Mouse (Mus musculus) hindbrain, embryonic 11.5 days (tissue): ENCODE data around the gene Slc25a29. TPM values are rescaled to one million over a fixed set of nuclear protein-coding genes. Genes with fewer than 3 reads are reported as not detected.

Source experiments
- ATAC-seq: fragments of 200-750 bp; cut with Nextera tagmentation; 2 replicates; pipeline ENCODE4 v1.8.0; 2017; ENCODE audit warnings: mild to moderate bottlenecking, moderate TSS enrichment, moderate library complexity; ENCODE audit not compliant: low FRiP score
- DNase-seq: peaks from one replicate; pipeline ENCODE4 v3.0.0-alpha.2; 2015; ENCODE audit warnings: low spot score
- H3K27ac ChIP-seq: fragments of 300-500 bp; sonication (generic); 2 replicates; pipeline ENCODE4 v1.5.1; 2014; ENCODE audit warnings: mild to moderate bottlenecking, low read depth, low read length
- H3K27me3 ChIP-seq: fragments of 300-500 bp; sonication (generic); 2 replicates; pipeline ENCODE4 v1.6.1; 2014; ENCODE audit warnings: mild to moderate bottlenecking, low read length, moderate library complexity, mixed read lengths; ENCODE audit not compliant: control insufficient read depth, insufficient read depth
- H3K36me3 ChIP-seq: fragments of 300-500 bp; sonication (generic); 2 replicates; pipeline ENCODE4 v1.6.1; 2014; ENCODE audit warnings: mild to moderate bottlenecking, low read length, moderate library complexity, mixed read lengths; ENCODE audit not compliant: control insufficient read depth, insufficient read depth
- H3K4me1 ChIP-seq: fragments of 300-500 bp; sonication (generic); replicated peaks from 2 replicates; pipeline ENCODE4 v1.6.1; 2014; ENCODE audit warnings: low read length, mixed read lengths; ENCODE audit not compliant: control insufficient read depth, insufficient read depth
- H3K4me2 ChIP-seq: fragments of 300-500 bp; sonication (generic); replicated peaks from 2 replicates; pipeline ENCODE4 v1.6.1; 2014; ENCODE audit warnings: mild to moderate bottlenecking, low read depth, low read length
- H3K4me3 ChIP-seq: fragments of 300-500 bp; sonication (generic); 2 replicates; pipeline ENCODE4 v1.5.1; 2014; ENCODE audit warnings: low read depth, low read length
- H3K9ac ChIP-seq: fragments of 300-500 bp; sonication (generic); 2 replicates; pipeline ENCODE4 v1.6.1; 2014; ENCODE audit warnings: low read depth, low read length
- H3K9me3 ChIP-seq: fragments of 300-500 bp; sonication (generic); 2 replicates; pipeline ENCODE4 v1.6.1; 2016; ENCODE audit warnings: low read length; ENCODE audit not compliant: control insufficient read depth
- WGBS: fragments of 180-500 bp; shearing (Covaris S2); extraction: QIAGEN DNeasy Blood & Tissue Kit; methylation state at CpG from one replicate; pipeline ENCODE4 v1.1.7; 2014; 5-methylcytosine and 5-hydroxymethylcytosine counted together
- polyA plus RNA-seq: library from polyadenylated mRNA; unstranded; fragments of >200 nt; fragmentation: Nextera tagmentation; extraction: Ambion mirVana; gene quantifications from 2 replicates; pipeline ENCODE4 v1.2.1, GENCODE M21; 2014

The Slc25a29 gene
- polyA plus RNA-seq, 1 experiment from 2014 or later, result 12.0 TPM

GRCm38 (mm10) chr12:108820461-108820860, 15.2 kb downstream of the Slc25a29 start:
- Histone ChIP-seq H3K4me3 (no peak overlapping the region), H3K36me3 (0 out of 2 replicates have a peak, but pooled peaks cover 2% of the 10 kb centered on the region), H3K4me1 (no peaks in the 10 kb centered on the region; the same call in 1 of the 2 replicates), H3K4me2 (no peak overlapping the region), H3K27me3 (no peaks in the 10 kb centered on the region), H3K9me3 (no peaks in the 10 kb centered on the region), H3K27ac (no peak overlapping the region), H3K9ac (no peak overlapping the region)
- ATAC-seq, result no peak
- no peak for DNase-seq
- WGBS, result 88% methylated on average over 4 of the region's 4 CpGs

DNA sequence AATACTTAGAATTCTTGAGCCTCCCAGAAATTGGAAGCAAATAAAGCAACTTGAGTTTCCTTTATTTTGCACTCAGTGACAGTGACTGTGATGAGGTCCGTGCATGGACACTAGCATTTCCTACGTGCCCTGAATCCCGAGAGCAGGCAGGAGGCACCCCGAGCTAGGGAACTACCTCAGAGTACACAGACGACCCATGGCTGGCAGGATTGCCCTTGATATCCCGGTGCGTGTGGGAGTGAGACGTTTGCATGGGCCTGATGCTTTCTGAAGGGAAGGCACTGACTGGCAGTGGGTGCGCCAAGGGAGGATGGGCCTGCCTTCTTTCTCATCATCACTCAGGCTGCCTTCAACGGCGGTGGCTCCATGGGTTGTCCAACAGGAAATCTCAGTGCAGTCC, 19.1 kb downstream of the Slc25a29 start:
- peaks cover 4% of the 10 kb centered on the region; the same call in 1 of the 2 replicates for H3K36me3 ChIP-seq
- H3K9ac ChIP-seq, result no peak overlapping the region
- no peak overlapping the region for H3K4me3 ChIP-seq
- WGBS, result 90% methylated on average over 11 of the region's 11 CpGs
- no peaks in the 10 kb centered on the region for H3K9me3 ChIP-seq
- no peak overlapping the region for H3K27ac ChIP-seq
- no peaks in the 10 kb centered on the region; the same call in 1 of the 2 replicates for H3K4me1 ChIP-seq
- no peak for DNase-seq
- ATAC-seq, result no peak
- no peaks in the 10 kb centered on the region for H3K27me3 ChIP-seq
- no peak overlapping the region for H3K4me2 ChIP-seq

DNA sequence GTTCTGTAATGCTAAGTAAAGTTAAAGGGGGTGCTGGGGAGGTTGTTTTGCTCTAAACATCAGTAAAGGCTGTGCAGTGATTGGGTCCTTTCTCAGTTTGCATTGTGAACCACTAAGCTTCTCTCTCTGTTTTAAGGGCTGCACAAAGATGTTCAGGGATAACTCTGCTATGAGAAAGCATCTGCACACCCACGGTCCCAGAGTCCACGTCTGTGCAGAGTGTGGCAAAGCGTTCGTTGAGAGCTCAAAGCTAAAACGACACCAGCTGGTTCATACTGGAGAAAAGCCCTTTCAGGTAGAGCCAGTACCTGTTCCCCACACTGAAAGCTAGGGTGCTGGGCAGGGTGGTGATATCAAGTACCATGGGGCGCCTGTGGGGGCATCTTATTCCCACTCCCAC, 21.2 kb downstream of the Slc25a29 start:
- Histone ChIP-seq H3K9me3 (no peaks in the 10 kb centered on the region), H3K4me1 (no peaks in the 10 kb centered on the region; the same call in 1 of the 2 replicates), H3K27ac (no peak overlapping the region), H3K36me3 (peaks cover 6% of the 10 kb centered on the region; the same call in 1 of the 2 replicates), H3K4me2 (no peak overlapping the region), H3K27me3 (no peaks in the 10 kb centered on the region), H3K9ac (no peak overlapping the region), H3K4me3 (no peak overlapping the region)
- no peak for DNase-seq
- no peak for ATAC-seq
- WGBS, result 92% methylated on average over 6 of the region's 6 CpGs

- no peak for DNase-seq
- H3K4me1 ChIP-seq, result no peaks in the 10 kb centered on the region
- no peak overlapping the region for H3K27ac ChIP-seq
- 90% methylated on average over 6 of the region's 6 CpGs for WGBS
- no peaks in the 10 kb centered on the region for H3K27me3 ChIP-seq
- no peak for ATAC-seq
- H3K36me3 ChIP-seq, result peaks cover 5% of the 10 kb centered on the region; the same call in 1 of the 2 replicates
- H3K4me2 ChIP-seq, result no peak overlapping the region
- H3K4me3 ChIP-seq, result no peak overlapping the region
- H3K9ac ChIP-seq, result no peak overlapping the region
- H3K9me3 ChIP-seq, result no peaks in the 10 kb centered on the region
Observed at GRCm38 (mm10) chr12:108812463-108812862, 23.2 kb downstream of the Slc25a29 start.

DNA sequence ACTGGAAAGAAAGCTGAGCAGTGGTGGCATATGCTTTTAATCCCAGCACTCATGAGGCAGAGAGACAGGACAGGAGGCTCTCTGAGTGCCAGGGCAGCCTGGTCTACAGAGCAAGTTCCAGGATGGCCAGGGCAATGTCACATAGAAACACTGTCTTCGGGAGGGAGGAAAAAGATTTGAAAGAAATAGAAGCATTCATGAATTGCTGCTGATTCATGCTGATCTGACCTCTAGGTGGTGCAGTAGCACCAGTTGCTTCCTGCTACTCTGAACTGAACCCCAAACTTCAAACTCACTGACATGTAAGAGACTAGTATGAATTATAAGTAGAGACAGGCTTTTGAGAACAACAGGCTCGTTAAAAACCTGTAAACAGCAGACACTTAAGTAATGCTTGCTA, 24.6 kb downstream of the Slc25a29 start:
- Histone ChIP-seq H3K27ac (no peak overlapping the region), H3K27me3 (no peaks in the 10 kb centered on the region), H3K9me3 (no peaks in the 10 kb centered on the region), H3K36me3 (peaks cover 8% of the 10 kb centered on the region; the same call in 1 of the 2 replicates), H3K4me3 (no peak overlapping the region), H3K4me1 (no peaks in the 10 kb centered on the region), H3K4me2 (no peak overlapping the region), H3K9ac (no peak overlapping the region)
- ATAC-seq (no peak), DNase-seq (no peak)
- WGBS, result 74% methylated on average over 2 of the region's 2 CpGs

DNA sequence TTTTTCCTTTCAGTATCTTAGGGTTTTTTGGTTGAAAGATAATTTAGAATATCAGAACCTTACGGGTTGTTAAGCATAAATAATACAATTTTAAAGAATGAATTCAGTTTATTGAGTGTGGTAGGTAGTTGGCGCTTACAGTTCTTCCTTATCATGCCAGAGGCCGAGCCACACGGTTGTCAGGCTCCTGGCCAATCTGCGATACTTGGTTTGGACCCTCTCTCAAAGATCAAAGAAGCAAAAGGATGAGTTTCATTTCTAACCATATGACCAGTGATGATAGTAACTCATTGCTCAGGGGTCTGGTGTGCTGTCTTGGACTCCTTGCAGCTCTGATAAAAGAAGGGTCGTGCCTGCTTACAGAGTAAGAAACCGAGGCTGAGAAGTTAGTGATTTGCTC, 25.4 kb downstream of the Slc25a29 start:
- H3K27me3 ChIP-seq, result no peaks in the 10 kb centered on the region
- peaks cover 8% of the 10 kb centered on the region; the same call in 1 of the 2 replicates for H3K36me3 ChIP-seq
- no peak overlapping the region for H3K4me3 ChIP-seq
- H3K27ac ChIP-seq, result no peak overlapping the region
- H3K9me3 ChIP-seq, result no peaks in the 10 kb centered on the region
- DNase-seq (no peak), ATAC-seq (no peak)
- WGBS, result 95% methylated on average over 7 of the region's 7 CpGs
- H3K4me2 ChIP-seq, result no peak overlapping the region
- no peaks in the 10 kb centered on the region for H3K4me1 ChIP-seq
- H3K9ac ChIP-seq, result no peak overlapping the region

GRCm38 (mm10) chr12:108809771-108810170, 25.9 kb downstream of the Slc25a29 start:
- Histone ChIP-seq H3K27me3 (no peaks in the 10 kb centered on the region), H3K4me3 (no peak overlapping the region), H3K9me3 (no peaks in the 10 kb centered on the region), H3K4me1 (no peaks in the 10 kb centered on the region), H3K36me3 (0 out of 2 replicates have a peak, but pooled peaks cover 6% of the 10 kb centered on the region), H3K4me2 (no peak overlapping the region), H3K9ac (no peak overlapping the region), H3K27ac (no peak overlapping the region)
- no peak for DNase-seq
- no peak for ATAC-seq
- 97% methylated on average over 1 of the region's 1 CpGs for WGBS

DNA sequence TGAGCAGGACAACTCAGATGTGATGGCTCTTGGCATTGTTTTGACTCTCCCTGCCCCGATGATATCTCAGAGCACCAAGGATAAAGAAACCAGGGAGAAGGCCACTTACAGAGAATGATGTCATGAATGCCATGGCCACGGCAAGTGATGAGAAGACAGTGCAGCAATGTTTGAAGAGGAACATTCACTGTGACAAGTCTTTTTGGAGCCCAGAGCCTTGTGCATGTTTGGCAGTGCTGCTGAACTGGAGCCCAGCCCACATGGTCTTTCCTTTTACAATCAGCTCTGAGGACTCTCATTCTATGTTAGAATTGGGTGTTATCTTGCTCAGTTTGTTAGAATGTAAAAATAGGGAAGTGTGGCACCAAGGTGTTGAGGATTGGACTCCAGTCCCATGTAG, 27.2 kb downstream of the Slc25a29 start:
- 0 out of 2 replicates have a peak, but pooled peaks cover 6% of the 10 kb centered on the region for H3K36me3 ChIP-seq
- DNase-seq (no peak), ATAC-seq (no peak)
- H3K27ac ChIP-seq, result no peak overlapping the region
- H3K9me3 ChIP-seq, result no peaks in the 10 kb centered on the region
- H3K9ac ChIP-seq, result no peak overlapping the region
- H3K27me3 ChIP-seq, result no peaks in the 10 kb centered on the region
- H3K4me1 ChIP-seq, result no peaks in the 10 kb centered on the region
- WGBS, result 93% methylated on average over 2 of the region's 2 CpGs
- no peak overlapping the region for H3K4me3 ChIP-seq
- H3K4me2 ChIP-seq, result no peak overlapping the region

GRCm38 (mm10) chr12:108804388-108804787, 31.3 kb downstream of the Slc25a29 start:
- no peak for ATAC-seq
- H3K36me3 ChIP-seq, result 0 out of 2 replicates have a peak, but pooled peaks cover 4% of the 10 kb centered on the region

More at GRCm38 (mm10) chr12:108804388-108804787, 31.3 kb downstream of the Slc25a29 start:
- Histone ChIP-seq H3K4me3 (no peak overlapping the region), H3K9ac (no peak overlapping the region), H3K9me3 (no peaks in the 10 kb centered on the region), H3K4me2 (no peak overlapping the region), H3K27me3 (no peaks in the 10 kb centered on the region), H3K27ac (no peak overlapping the region), H3K4me1 (no peaks in the 10 kb centered on the region)
- WGBS, result 90% methylated on average over 2 of the region's 2 CpGs
- no peak for DNase-seq
